In genomic region chr1:189879212-189879611, GRCm38 (mm10) we compare ENCODE assay signal across 10 mouse cellular contexts. TPM values are rescaled to one million over a fixed set of nuclear protein-coding genes. Genes with fewer than 3 reads are reported as not detected.
A peak's percentile ranks its signal among the peaks of the same experiment; 100 is the strongest.
DNase-seq lines count a peak whose midpoint lies in the region; ATAC-seq and TF ChIP-seq lines count a peak whose summit lies in the region.
"Had no signal": no experiment of that assay in that cellular context is flagged by ENCODE, and none has a peak within 500 bp of the region (broad histone marks: within the 10 kb centered on the region; RNA-seq: fewer than 3 reads in every experiment).

No protein-coding gene starts in this region.

- DNase-seq in embryonic facial prominence, embryonic 10.5 days (ENCODE audit: low spot score), result no peak
- DNase-seq in midbrain, postnatal 0 days (ENCODE audit: low spot score), result peak; percentile 50
- no peak for DNase-seq in midbrain, embryonic 10.5 days (ENCODE audit: low spot score)
- DNase-seq in stomach, postnatal 0 days (ENCODE audit: low spot score), result no peak
- no peak for DNase-seq in thymus, postnatal 36 days
- DNase-seq: right cerebral cortex, postnatal 25 days had no signal

- H3K4me3 ChIP-seq in embryonic facial prominence, embryonic 12.5 days, result no peak overlapping the region
- no peak overlapping the region for H3K4me3 ChIP-seq in embryonic facial prominence, embryonic 10.5 days
- no peak overlapping the region for H3K4me3 ChIP-seq in intestine, embryonic 15.5 days (replicated peaks)
- H3K4me3 ChIP-seq in intestine, embryonic 16.5 days (ENCODE audit: low read length), result no peak overlapping the region
- no peak overlapping the region for H3K4me3 ChIP-seq in midbrain, postnatal 0 days (ENCODE audit: low read depth, low read length)
- H3K4me3 ChIP-seq in midbrain, embryonic 10.5 days, result no peak overlapping the region
- H3K4me3 ChIP-seq in stomach, postnatal 0 days (ENCODE audit: low read depth, low read length), result no peak overlapping the region

- H3K27me3 ChIP-seq in embryonic facial prominence, embryonic 12.5 days, result no peaks in the 10 kb centered on the region
- H3K27me3 ChIP-seq in embryonic facial prominence, embryonic 10.5 days (replicated peaks; ENCODE audit: low read depth, poor library complexity, severe bottlenecking), result no peaks in the 10 kb centered on the region
- no peaks in the 10 kb centered on the region for H3K27me3 ChIP-seq in intestine, embryonic 15.5 days (replicated peaks)
- no peaks in the 10 kb centered on the region for H3K27me3 ChIP-seq in intestine, embryonic 16.5 days (replicated peaks; ENCODE audit: control insufficient read depth, insufficient read depth, low read length)
- no peaks in the 10 kb centered on the region for H3K27me3 ChIP-seq in midbrain, postnatal 0 days (ENCODE audit: insufficient read depth, low read length)
- H3K27me3 ChIP-seq in midbrain, embryonic 10.5 days (ENCODE audit: low read depth, poor library complexity, severe bottlenecking), result no peaks in the 10 kb centered on the region
- H3K27me3 ChIP-seq in stomach, postnatal 0 days (ENCODE audit: control insufficient read depth, insufficient read depth, low read length), result no peaks in the 10 kb centered on the region

- H3K27ac ChIP-seq in embryonic facial prominence, embryonic 12.5 days, result no peak overlapping the region; the same call in 1 of the 2 replicates
- H3K27ac ChIP-seq in embryonic facial prominence, embryonic 10.5 days (replicated peaks), result no peak overlapping the region
- no peak overlapping the region for H3K27ac ChIP-seq in intestine, embryonic 15.5 days
- no peak overlapping the region for H3K27ac ChIP-seq in intestine, embryonic 16.5 days (ENCODE audit: low read length)
- no peak overlapping the region for H3K27ac ChIP-seq in midbrain, postnatal 0 days (ENCODE audit: low read depth, low read length)
- no peak overlapping the region for H3K27ac ChIP-seq in midbrain, embryonic 10.5 days (replicated peaks)
- peak overlapping the region; percentile 70 for H3K27ac ChIP-seq in stomach, postnatal 0 days (replicated peaks)

- H3K9ac ChIP-seq in embryonic facial prominence, embryonic 12.5 days, result no peak overlapping the region
- H3K9ac ChIP-seq in intestine, embryonic 15.5 days, result no peak overlapping the region
- no peak overlapping the region for H3K9ac ChIP-seq in intestine, embryonic 16.5 days (ENCODE audit: low read depth, low read length)
- no peak overlapping the region for H3K9ac ChIP-seq in midbrain, postnatal 0 days (replicated peaks; ENCODE audit: low read length, poor library complexity, severe bottlenecking)
- H3K9ac ChIP-seq in stomach, postnatal 0 days (ENCODE audit: low read length), result no peak overlapping the region

- no peaks in the 10 kb centered on the region for H3K9me3 ChIP-seq in embryonic facial prominence, embryonic 12.5 days
- H3K9me3 ChIP-seq in embryonic facial prominence, embryonic 10.5 days, result no peaks in the 10 kb centered on the region
- H3K9me3 ChIP-seq in intestine, embryonic 15.5 days, result no peaks in the 10 kb centered on the region
- H3K9me3 ChIP-seq in intestine, embryonic 16.5 days (ENCODE audit: control insufficient read depth, low read length), result no peaks in the 10 kb centered on the region
- H3K9me3 ChIP-seq in midbrain, postnatal 0 days (ENCODE audit: low read length), result no peaks in the 10 kb centered on the region
- H3K9me3 ChIP-seq in midbrain, embryonic 10.5 days (replicated peaks), result no peaks in the 10 kb centered on the region
- no peaks in the 10 kb centered on the region for H3K9me3 ChIP-seq in stomach, postnatal 0 days (ENCODE audit: control insufficient read depth, low read length)

- H3K36me3 ChIP-seq in embryonic facial prominence, embryonic 12.5 days, result peaks cover 4% of the 10 kb centered on the region; the same call in 1 of the 2 replicates
- peaks cover 30% of the 10 kb centered on the region for H3K36me3 ChIP-seq in embryonic facial prominence, embryonic 10.5 days (replicated peaks)
- H3K36me3 ChIP-seq in intestine, embryonic 15.5 days, result no peaks in the 10 kb centered on the region
- no peaks in the 10 kb centered on the region for H3K36me3 ChIP-seq in intestine, embryonic 16.5 days (ENCODE audit: control insufficient read depth, insufficient read depth, low read length)
- no peaks in the 10 kb centered on the region for H3K36me3 ChIP-seq in midbrain, postnatal 0 days (ENCODE audit: insufficient read depth, low read length)
- H3K36me3 ChIP-seq in midbrain, embryonic 10.5 days, result 0 out of 2 replicates have a peak, but pooled peaks cover 3% of the 10 kb centered on the region
- H3K36me3 ChIP-seq in stomach, postnatal 0 days (ENCODE audit: control insufficient read depth, insufficient read depth, low read length), result no peaks in the 10 kb centered on the region; the same call in 1 of the 2 replicates

- TF ChIP-seq CTCF in midbrain, postnatal 0 days (IDR thresholded peaks at IDR 0.05), result peak; percentile 61
- peak; percentile 72 for TF ChIP-seq CTCF in stomach, postnatal 0 days (IDR thresholded peaks at IDR 0.05; ENCODE audit: low read depth)

- TF ChIP-seq EP300 in stomach, postnatal 0 days (optimal IDR thresholded peaks at IDR 0.05), result no peak

- no peak overlapping the region for H3K4me2 ChIP-seq in embryonic facial prominence, embryonic 12.5 days (replicated peaks)
- H3K4me2 ChIP-seq in intestine, embryonic 15.5 days (replicated peaks), result no peak overlapping the region
- no peak overlapping the region for H3K4me2 ChIP-seq in intestine, embryonic 16.5 days (ENCODE audit: low read depth, low read length)
- no peak overlapping the region for H3K4me2 ChIP-seq in midbrain, postnatal 0 days (ENCODE audit: low read depth, low read length, poor library complexity, severe bottlenecking)
- no peak overlapping the region for H3K4me2 ChIP-seq in stomach, postnatal 0 days (replicated peaks; ENCODE audit: low read depth)
- H3K4me2 ChIP-seq: liver, embryonic 11.5 days had no signal

- 61% methylated on average over 2 of the region's 2 CpGs for WGBS in embryonic facial prominence, embryonic 12.5 days
- WGBS in embryonic facial prominence, embryonic 10.5 days, result 75% methylated on average over 2 of the region's 2 CpGs
- WGBS in intestine, embryonic 15.5 days, result 49% methylated on average over 2 of the region's 2 CpGs
- WGBS in intestine, embryonic 16.5 days, result 51% methylated on average over 2 of the region's 2 CpGs
- 62% methylated on average over 2 of the region's 2 CpGs for WGBS in midbrain, postnatal 0 days
- 67% methylated on average over 2 of the region's 2 CpGs for WGBS in midbrain, embryonic 10.5 days
- WGBS in stomach, postnatal 0 days, result 38% methylated on average over 2 of the region's 2 CpGs

- peaks cover 6% of the 10 kb centered on the region; the same call in 1 of the 2 replicates for H3K4me1 ChIP-seq in embryonic facial prominence, embryonic 12.5 days
- peaks cover 41% of the 10 kb centered on the region for H3K4me1 ChIP-seq in embryonic facial prominence, embryonic 10.5 days
- H3K4me1 ChIP-seq in intestine, embryonic 15.5 days (replicated peaks), result peaks cover 29% of the 10 kb centered on the region
- H3K4me1 ChIP-seq in intestine, embryonic 16.5 days (ENCODE audit: control insufficient read depth, insufficient read depth, low read length), result peaks cover 6% of the 10 kb centered on the region
- H3K4me1 ChIP-seq in midbrain, postnatal 0 days (ENCODE audit: insufficient read depth, low read length), result no peaks in the 10 kb centered on the region; the same call in 1 of the 2 replicates
- H3K4me1 ChIP-seq in midbrain, embryonic 10.5 days, result peaks cover 27% of the 10 kb centered on the region
- H3K4me1 ChIP-seq in stomach, postnatal 0 days (replicated peaks; ENCODE audit: control insufficient read depth, insufficient read depth), result 0 out of 2 replicates have a peak, but pooled peaks cover 4% of the 10 kb centered on the region

- ATAC-seq in embryonic facial prominence, embryonic 12.5 days (ENCODE audit: insufficient number of reproducible peaks, insufficient read depth, low FRiP score, low TSS enrichment), result 0 out of 2 replicates have a peak, but pooled peaks have one; percentile 4
- ATAC-seq in intestine, embryonic 15.5 days, result 0 out of 2 replicates have a peak, but pooled peaks have one; percentile 5
- ATAC-seq in intestine, embryonic 16.5 days, result no peak
- no peak for ATAC-seq in midbrain, postnatal 0 days (ENCODE audit: low FRiP score)
- peak; percentile 45; the same call in 1 of the 2 replicates for ATAC-seq in stomach, postnatal 0 days (ENCODE audit: low FRiP score, low TSS enrichment)

RNA-seq across cellular contexts. Expression of gene Smyd2, which starts 43.0 kb away (rescaled TPM):
- 83.1 and 88.7 TPM in 2 replicates for polyA plus RNA-seq in embryonic facial prominence, embryonic 12.5 days (2016; fragmentation: Nextera tagmentation; extraction: Ambion mirVana)
- polyA plus RNA-seq in embryonic facial prominence, embryonic 10.5 days (2016; fragmentation: Nextera tagmentation; extraction: Ambion mirVana), result 78.5 and 84.3 TPM in 2 replicates
- polyA plus RNA-seq in intestine, embryonic 15.5 days (2015; fragmentation: Nextera tagmentation; extraction: Ambion mirVana), result 101 and 112 TPM in 2 replicates
- polyA plus RNA-seq in intestine, embryonic 16.5 days (2015; fragmentation: Nextera tagmentation; extraction: Ambion mirVana), result 97.4 and 106 TPM in 2 replicates
- total RNA-seq in midbrain, postnatal 0 days (2014; rRNA removed), result 62.3 and 66.3 TPM in 2 replicates
- 88.7 and 91.9 TPM in 2 replicates for polyA plus RNA-seq in midbrain, postnatal 0 days (2015; fragmentation: Nextera tagmentation; extraction: Ambion mirVana)
- 62.7 and 68.3 TPM in 2 replicates for polyA plus RNA-seq in midbrain, embryonic 10.5 days (2016; fragmentation: Nextera tagmentation; extraction: Ambion mirVana)
- 59.0 and 61.7 TPM in 2 replicates for polyA plus RNA-seq in stomach, postnatal 0 days (2015; fragmentation: Nextera tagmentation; extraction: Ambion mirVana)

Comparison
In these comparisons a context has a peak if more than half of its experiments do, and no peak if none do; other contexts are left out.
1. ATAC-seq: peak in embryonic facial prominence, embryonic 12.5 days (single experiment), intestine, embryonic 15.5 days (single experiment) and stomach, postnatal 0 days (single experiment); none in intestine, embryonic 16.5 days (single experiment) and midbrain, postnatal 0 days (single experiment).